Mouse (Mus musculus) stomach, postnatal 0 days (tissue): ENCODE measurements around the gene Opcml. TPM values are rescaled to one million over a fixed set of nuclear protein-coding genes. Genes with fewer than 3 reads are reported as not detected.
A peak's percentile ranks its signal among the peaks of the same experiment; 100 is the strongest.

Experiments used
- ATAC-seq: fragments of 200-750 bp; cut with Nextera tagmentation; 2 replicates; pipeline ENCODE4 v1.8.0; 2017; ENCODE audit not compliant: low FRiP score, low TSS enrichment
- DNase-seq: peaks from one replicate; pipeline ENCODE4 v3.0.0-alpha.2; 2016; ENCODE audit warnings: low spot score
- H3K27ac ChIP-seq: fragments of 300-500 bp; sonication (generic); replicated peaks from 2 replicates; pipeline ENCODE4 v1.5.1; 2014; ENCODE audit warnings: mild to moderate bottlenecking, control low read depth
- H3K27me3 ChIP-seq: fragments of 300-500 bp; sonication (generic); 2 replicates; pipeline ENCODE4 v1.6.1; 2014; ENCODE audit warnings: low read length; ENCODE audit not compliant: control insufficient read depth, insufficient read depth
- H3K36me3 ChIP-seq: fragments of 300-500 bp; sonication (generic); 2 replicates; pipeline ENCODE4 v1.6.1; 2014; ENCODE audit warnings: low read length, mixed read lengths; ENCODE audit not compliant: control insufficient read depth, insufficient read depth
- H3K4me1 ChIP-seq: fragments of 300-500 bp; sonication (generic); replicated peaks from 2 replicates; pipeline ENCODE4 v1.6.1; 2014; ENCODE audit warnings: antibody characterized with exemption; ENCODE audit not compliant: control insufficient read depth, insufficient read depth
- H3K4me2 ChIP-seq: fragments of 300-500 bp; sonication (generic); replicated peaks from 2 replicates; pipeline ENCODE4 v1.6.1; 2014; ENCODE audit warnings: low read depth, mild to moderate bottlenecking, control low read depth, moderate library complexity
- H3K4me3 ChIP-seq: fragments of 300-500 bp; sonication (generic); 2 replicates; pipeline ENCODE4 v1.5.1; 2014; ENCODE audit warnings: low read depth, low read length, control low read depth
- H3K9ac ChIP-seq: fragments of 300-500 bp; sonication (generic); 2 replicates; pipeline ENCODE4 v1.6.1; 2014; ENCODE audit warnings: mild to moderate bottlenecking, low read length, control low read depth, mixed read lengths
- H3K9me3 ChIP-seq: fragments of 300-500 bp; sonication (generic); 2 replicates; pipeline ENCODE4 v1.6.1; 2016; ENCODE audit warnings: low read length; ENCODE audit not compliant: control insufficient read depth
- CTCF ChIP-seq: IDR thresholded peaks from 2 replicates; pipeline ENCODE4 v1.5.1; 2016; ENCODE audit warnings: antibody characterized with exemption, low read depth, mild to moderate bottlenecking, moderate library complexity
- EP300 ChIP-seq: optimal IDR thresholded peaks from 2 replicates; pipeline ENCODE3; 2016; ENCODE audit warnings: antibody characterized with exemption
- WGBS: fragments of 180-500 bp; shearing (Covaris S2); extraction: QIAGEN DNeasy Blood & Tissue Kit; methylation state at CpG from one replicate; pipeline ENCODE4 v1.1.7; 2014; 5-methylcytosine and 5-hydroxymethylcytosine counted together
- polyA plus RNA-seq: library from polyadenylated mRNA; unstranded; fragments of >200 nt; fragmentation: Nextera tagmentation; extraction: Ambion mirVana; gene quantifications from 2 replicates; pipeline ENCODE4 v1.2.1, GENCODE M21; 2015

Gene Opcml
- polyA plus RNA-seq = 1.1 and 1.2 TPM in 2 replicates

GRCm38 (mm10) chr9:27790725-27791638 lies at the start of gene Opcml:
Gene Opcml, plus strand, starts transcription at chr9:27790775.
- Histone ChIP-seq H3K9me3 (no peaks in the 10 kb centered on the region), H3K9ac (peak within 1 kb of the TSS; percentile 45; the same call in 1 of the 2 replicates), H3K27me3 (no peaks in the 10 kb centered on the region), H3K36me3 (no peaks in the 10 kb centered on the region), H3K4me3 (peak within 1 kb of the TSS; percentile 25), H3K4me1 (no peaks in the 10 kb centered on the region), H3K4me2 (peak within 1 kb of the TSS; percentile 50), H3K27ac (no peak within 1 kb of the TSS)
- peak; percentile 34 for DNase-seq
- 2% methylated on average over 28 of the region's 28 CpGs for WGBS
- ATAC-seq = no peak
- no peak for TF ChIP-seq CTCF
- TF ChIP-seq EP300 = no peak

GRCm38 (mm10) chr9:27758709-27759108 lies 31.9 kb upstream of the Opcml start:
- WGBS = 38% methylated on average over 1 of the region's 1 CpGs
- Histone ChIP-seq H3K4me3 (no peak overlapping the region), H3K27me3 (no peaks in the 10 kb centered on the region), H3K9ac (no peak overlapping the region), H3K4me2 (no peak overlapping the region), H3K9me3 (no peaks in the 10 kb centered on the region), H3K27ac (no peak overlapping the region), H3K4me1 (no peaks in the 10 kb centered on the region), H3K36me3 (no peaks in the 10 kb centered on the region)
- TF ChIP-seq EP300 (no peak), CTCF (no peak)
- ATAC-seq = no peak
- no peak for DNase-seq

GRCm38 (mm10) chr9:27761196-27761595 lies 29.4 kb upstream of the Opcml start:
- Histone ChIP-seq H3K9ac (no peak overlapping the region), H3K4me1 (no peaks in the 10 kb centered on the region), H3K4me3 (no peak overlapping the region), H3K9me3 (no peaks in the 10 kb centered on the region), H3K4me2 (no peak overlapping the region), H3K27me3 (no peaks in the 10 kb centered on the region), H3K36me3 (no peaks in the 10 kb centered on the region), H3K27ac (no peak overlapping the region)
- no peak for DNase-seq
- ATAC-seq = no peak
- TF ChIP-seq EP300 (no peak), CTCF (no peak)
- 84% methylated on average over 2 of the region's 2 CpGs for WGBS

- DNase-seq (no peak), ATAC-seq (no peak)
- Histone ChIP-seq H3K9ac (no peak overlapping the region), H3K4me3 (no peak overlapping the region), H3K27me3 (no peaks in the 10 kb centered on the region), H3K36me3 (no peaks in the 10 kb centered on the region), H3K4me1 (no peaks in the 10 kb centered on the region), H3K9me3 (no peaks in the 10 kb centered on the region), H3K27ac (no peak overlapping the region), H3K4me2 (no peak overlapping the region)
- no peak for TF ChIP-seq CTCF
- no peak for TF ChIP-seq EP300
- WGBS = 73% methylated on average over 3 of the region's 3 CpGs
These were observed 24.1 kb upstream of the Opcml start for GRCm38 (mm10) chr9:27766446-27766845.

GRCm38 (mm10) chr9:27767196-27767900 lies 23.2 kb upstream of the Opcml start:
- DNase-seq (no peak), ATAC-seq (no peak)
- Histone ChIP-seq H3K4me2 (no peak overlapping the region), H3K4me1 (no peaks in the 10 kb centered on the region), H3K27me3 (no peaks in the 10 kb centered on the region), H3K36me3 (no peaks in the 10 kb centered on the region), H3K9ac (no peak overlapping the region), H3K4me3 (no peak overlapping the region), H3K9me3 (no peaks in the 10 kb centered on the region), H3K27ac (no peak overlapping the region)
- TF ChIP-seq EP300 = no peak
- TF ChIP-seq CTCF = no peak
- 89% methylated on average over 8 of the region's 8 CpGs for WGBS

GRCm38 (mm10) chr9:27768788-27769187 lies 21.8 kb upstream of the Opcml start:
- TF ChIP-seq CTCF = no peak
- TF ChIP-seq EP300 = no peak
- no peaks in the 10 kb centered on the region for H3K27me3 ChIP-seq

More at GRCm38 (mm10) chr9:27768788-27769187, 21.8 kb upstream of the Opcml start:
- no peak overlapping the region for H3K4me3 ChIP-seq
- H3K36me3 ChIP-seq = no peaks in the 10 kb centered on the region
- DNase-seq (no peak), ATAC-seq (no peak)
- H3K9me3 ChIP-seq = no peaks in the 10 kb centered on the region
- no peak overlapping the region for H3K27ac ChIP-seq
- no peaks in the 10 kb centered on the region for H3K4me1 ChIP-seq
- no peak overlapping the region for H3K4me2 ChIP-seq
- H3K9ac ChIP-seq = no peak overlapping the region
